Comparison of ENCODE assay signal across 17 mouse cellular contexts in genomic region chr10:51970113-51970512, GRCm38 (mm10). TPM values are rescaled to one million over a fixed set of nuclear protein-coding genes. Genes with fewer than 3 reads are reported as not detected.
DNase-seq lines count a peak whose midpoint lies in the region; ATAC-seq lines count a peak whose summit lies in the region.
"Had no signal": no experiment of that assay in that cellular context is flagged by ENCODE, and none has a peak within 500 bp of the region (broad histone marks: within the 10 kb centered on the region; RNA-seq: fewer than 3 reads in every experiment).

No protein-coding gene starts in this region.

- ATAC-seq in heart, embryonic 11.5 days (replicated peaks; ENCODE audit: insufficient number of reproducible peaks, low FRiP score, low TSS enrichment): 0 out of 2 replicates have a peak, but pooled peaks have one; percentile 39
- ATAC-seq in neural tube, embryonic 12.5 days (ENCODE audit: low FRiP score, low read depth): 0 out of 2 replicates have a peak, but pooled peaks have one; percentile 13
- ATAC-seq in neural tube, embryonic 15.5 days (ENCODE audit: low FRiP score): no peak
- ATAC-seq: activated CD4-positive, CD25-positive, alpha-beta regulatory T cell, adult 4 months; liver, postnatal 0 days had no signal

- no peak overlapping the region for H3K27ac ChIP-seq in heart, embryonic 11.5 days (ENCODE audit: low read depth, low read length)
- no peak overlapping the region for H3K27ac ChIP-seq in neural tube, embryonic 12.5 days
- H3K27ac ChIP-seq in neural tube, embryonic 15.5 days (replicated peaks): no peak overlapping the region
- H3K27ac ChIP-seq: heart, embryonic 13.5 days; limb, embryonic 12.5 days; neural tube, embryonic 13.5 days had no signal

- no peak overlapping the region for H3K9ac ChIP-seq in heart, embryonic 11.5 days (ENCODE audit: low read depth, low read length)
- H3K9ac ChIP-seq in neural tube, embryonic 12.5 days: no peak overlapping the region
- no peak overlapping the region for H3K9ac ChIP-seq in neural tube, embryonic 15.5 days (replicated peaks)
- H3K9ac ChIP-seq: heart, embryonic 13.5 days; limb, embryonic 12.5 days; liver, postnatal 0 days; neural tube, embryonic 13.5 days had no signal

- DNase-seq in embryo, embryonic 10 days (ENCODE audit: low spot score): peak; percentile 13
- DNase-seq in embryo, embryonic 10.5 days (ENCODE audit: low spot score): no peak
- no peak for DNase-seq in heart, postnatal 14 days
- DNase-seq in layer of hippocampus, adult 9-11 months: no peak
- no peak for DNase-seq in frontal cortex, adult 2 months (ENCODE audit: extremely low spot score in 1 of 2, low spot score in 1 of 2)
- DNase-seq: cerebellum, adult 9-11 months; kidney, adult 8-10 months; liver, postnatal 0 days; right cerebral cortex, postnatal 4 days had no signal

- H3K4me1 ChIP-seq in heart, embryonic 11.5 days (ENCODE audit: control insufficient read depth, insufficient read depth, low read length): no peaks in the 10 kb centered on the region
- H3K4me1 ChIP-seq in neural tube, embryonic 12.5 days: no peaks in the 10 kb centered on the region
- H3K4me1 ChIP-seq in neural tube, embryonic 15.5 days: no peaks in the 10 kb centered on the region
- H3K4me1 ChIP-seq: heart, embryonic 13.5 days; limb, embryonic 12.5 days; neural tube, embryonic 13.5 days had no signal

- H3K4me2 ChIP-seq in heart, embryonic 11.5 days: no peak overlapping the region
- H3K4me2 ChIP-seq in neural tube, embryonic 12.5 days (replicated peaks): no peak overlapping the region
- no peak overlapping the region for H3K4me2 ChIP-seq in neural tube, embryonic 15.5 days
- H3K4me2 ChIP-seq: heart, embryonic 13.5 days; limb, embryonic 12.5 days; neural tube, embryonic 13.5 days had no signal

- 60% methylated on average over 9 of the region's 9 CpGs for WGBS in heart, embryonic 11.5 days (ENCODE audit: insufficient replicate concordance)
- WGBS in neural tube, embryonic 12.5 days: 79% methylated on average over 9 of the region's 9 CpGs
- 78% methylated on average over 9 of the region's 9 CpGs for WGBS in neural tube, embryonic 15.5 days

- H3K36me3 ChIP-seq in heart, embryonic 11.5 days (ENCODE audit: control insufficient read depth, insufficient read depth, low read length): no peaks in the 10 kb centered on the region
- no peaks in the 10 kb centered on the region for H3K36me3 ChIP-seq in neural tube, embryonic 12.5 days
- H3K36me3 ChIP-seq in neural tube, embryonic 15.5 days: no peaks in the 10 kb centered on the region
- H3K36me3 ChIP-seq: heart, embryonic 13.5 days; limb, embryonic 12.5 days; neural tube, embryonic 13.5 days had no signal

- no peaks in the 10 kb centered on the region for H3K27me3 ChIP-seq in heart, embryonic 11.5 days (ENCODE audit: control insufficient read depth, insufficient read depth, low read length)
- H3K27me3 ChIP-seq in neural tube, embryonic 12.5 days (replicated peaks): no peaks in the 10 kb centered on the region
- H3K27me3 ChIP-seq in neural tube, embryonic 15.5 days (replicated peaks): no peaks in the 10 kb centered on the region
- H3K27me3 ChIP-seq: heart, embryonic 13.5 days; limb, embryonic 12.5 days; neural tube, embryonic 13.5 days had no signal

- intact Hi-C loops in heart, postnatal 14 days (cut with DNase I): no loop called here

- H3K4me3 ChIP-seq in heart, embryonic 11.5 days (ENCODE audit: low read depth, low read length): no peak overlapping the region
- H3K4me3 ChIP-seq in neural tube, embryonic 12.5 days: no peak overlapping the region
- H3K4me3 ChIP-seq in neural tube, embryonic 15.5 days (replicated peaks): no peak overlapping the region
- H3K4me3 ChIP-seq: heart, embryonic 13.5 days; limb, embryonic 12.5 days; neural tube, embryonic 13.5 days had no signal

- no peaks in the 10 kb centered on the region for H3K9me3 ChIP-seq in heart, embryonic 11.5 days (replicated peaks; ENCODE audit: control insufficient read depth, low read length)
- no peaks in the 10 kb centered on the region for H3K9me3 ChIP-seq in neural tube, embryonic 12.5 days
- H3K9me3 ChIP-seq in neural tube, embryonic 15.5 days (replicated peaks): no peaks in the 10 kb centered on the region
- H3K9me3 ChIP-seq: heart, embryonic 13.5 days; limb, embryonic 12.5 days; neural tube, embryonic 13.5 days had no signal

RNA-seq across cellular contexts. Expression of gene Vgll2, which starts 52.2 kb away (rescaled TPM):
- 0.43 and 0.61 TPM in 2 replicates for polyA plus RNA-seq in heart, embryonic 11.5 days (2014; fragmentation: Nextera tagmentation; extraction: Ambion mirVana)
- total RNA-seq in heart, postnatal 14 days (2021): not detected
- polyA plus RNA-seq in neural tube, embryonic 12.5 days (2016; fragmentation: Nextera tagmentation; extraction: Ambion mirVana): 8.0 and 11.3 TPM in 2 replicates
- polyA plus RNA-seq in neural tube, embryonic 15.5 days (2015; fragmentation: Nextera tagmentation; extraction: Ambion mirVana): 1.9 and 3.1 TPM in 2 replicates
- 0.29 and 0.34 TPM in 2 replicates for polyA plus RNA-seq in frontal cortex, adult 2 months (2012; rRNA removed)
- polyA plus RNA-seq: activated CD4-positive, CD25-positive, alpha-beta regulatory T cell, adult 4 months; large intestine, adult 2 months; liver, postnatal 0 days had no signal
